In the genomic region with DNA sequence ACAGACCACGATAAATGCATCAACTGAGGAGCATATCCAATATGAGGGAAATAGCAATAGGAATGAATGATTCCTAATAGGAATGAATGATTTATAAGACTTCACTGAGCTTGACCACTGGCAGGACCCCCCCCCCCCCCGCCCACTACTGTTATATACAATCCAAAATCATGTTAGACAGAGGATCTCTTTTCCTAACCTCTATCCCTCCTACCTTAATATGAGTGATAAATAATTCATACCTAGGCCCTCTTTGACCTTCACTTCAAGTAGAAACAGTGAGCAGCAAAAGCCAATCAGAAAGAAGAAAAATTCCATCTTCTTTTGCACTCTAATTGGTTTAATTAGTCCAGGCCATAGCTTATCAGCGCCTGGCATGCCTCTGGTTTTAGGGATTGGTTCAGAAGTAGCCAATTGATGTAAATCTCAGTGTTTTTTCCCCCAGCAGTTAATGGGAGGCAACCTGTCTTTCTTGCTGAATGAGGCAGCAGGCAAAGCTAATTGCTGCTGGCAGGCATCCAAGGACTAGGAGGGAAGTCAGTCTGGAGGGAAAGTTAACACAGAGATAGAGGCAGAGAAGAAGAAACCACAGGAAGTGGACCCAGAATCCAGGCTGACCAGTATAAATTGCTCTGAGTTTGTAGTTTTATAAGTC, we compare ENCODE assay signal across 8 mouse cellular contexts.
A peak's percentile ranks its signal among the peaks of the same experiment; 100 is the strongest.
DNase-seq lines count a peak whose midpoint lies in the region; ATAC-seq lines count a peak whose summit lies in the region.

No protein-coding gene starts in this region.

- no peak overlapping the region for H3K9ac ChIP-seq in hindbrain, embryonic 15.5 days

- H3K27me3 ChIP-seq in heart, embryonic 10.5 days (ENCODE audit: insufficient read depth, poor library complexity, severe bottlenecking) = no peaks in the 10 kb centered on the region
- H3K27me3 ChIP-seq in hindbrain, embryonic 15.5 days = no peaks in the 10 kb centered on the region

- H3K27ac ChIP-seq in heart, embryonic 10.5 days = no peak overlapping the region
- no peak overlapping the region for H3K27ac ChIP-seq in hindbrain, embryonic 15.5 days (replicated peaks)

- H3K36me3 ChIP-seq in heart, embryonic 10.5 days = no peaks in the 10 kb centered on the region
- no peaks in the 10 kb centered on the region for H3K36me3 ChIP-seq in hindbrain, embryonic 15.5 days

- no peaks in the 10 kb centered on the region for H3K9me3 ChIP-seq in heart, embryonic 10.5 days
- no peaks in the 10 kb centered on the region for H3K9me3 ChIP-seq in hindbrain, embryonic 15.5 days

- peak; percentile 84 for DNase-seq in heart, embryonic 10.5 days (ENCODE audit: low spot score)
- no peak for DNase-seq in heart, adult 11 months
- DNase-seq in ES-CJ7 (ENCODE audit: low read depth, low spot score) = peak; percentile 4
- DNase-seq in brain, embryonic 18.5 days (ENCODE audit: low read depth, low spot score) = peak; percentile 65
- peak; percentile 40 to 62 for DNase-seq in left cerebral cortex, postnatal 10 days (ENCODE audit: extremely low spot score in 1 of 2, low spot score in 2 of 2)
- DNase-seq in right cerebral cortex, adult 2 months (ENCODE audit: low spot score in 2 of 2) = peak; percentile 8 to 29
- DNase-seq in thymus, postnatal 10 days (ENCODE audit: low spot score in 2 of 2) = no peak

- 64% methylated on average over 3 of the region's 3 CpGs for WGBS in heart, embryonic 10.5 days
- WGBS in hindbrain, embryonic 15.5 days = 58% methylated on average over 3 of the region's 3 CpGs

- H3K4me1 ChIP-seq in heart, embryonic 10.5 days = peaks cover 3% of the 10 kb centered on the region
- H3K4me1 ChIP-seq in hindbrain, embryonic 15.5 days (replicated peaks) = peaks cover 8% of the 10 kb centered on the region; the same call in 1 of the 2 replicates

- intact Hi-C loops in left cerebral cortex, postnatal 10 days (cut with DNase I) = no loop called here

- no peak overlapping the region for H3K4me3 ChIP-seq in heart, embryonic 10.5 days
- no peak overlapping the region for H3K4me3 ChIP-seq in hindbrain, embryonic 15.5 days

- no peak overlapping the region for H3K4me2 ChIP-seq in hindbrain, embryonic 15.5 days

- peak; percentile 69 for ATAC-seq in hindbrain, embryonic 15.5 days (ENCODE audit: low FRiP score, low read depth)

Comparison
In these comparisons a context has a peak if more than half of its experiments do, and no peak if none do; other contexts are left out.
1. DNase-seq: peak in heart, embryonic 10.5 days (single experiment), ES-CJ7 (single experiment), brain, embryonic 18.5 days (single experiment), left cerebral cortex, postnatal 10 days (2 of 2) and right cerebral cortex, adult 2 months (2 of 2); none in heart, adult 11 months (single experiment) and thymus, postnatal 10 days (0 of 2).